Mouse (Mus musculus): ENCODE data around the gene Gm37240. TPM values are rescaled to one million over a fixed set of nuclear protein-coding genes. Genes with fewer than 3 reads are reported as not detected.

Gene Gm37240
- polyA plus RNA-seq, 1 experiment from 2014 or later: 10.8 TPM

DNA sequence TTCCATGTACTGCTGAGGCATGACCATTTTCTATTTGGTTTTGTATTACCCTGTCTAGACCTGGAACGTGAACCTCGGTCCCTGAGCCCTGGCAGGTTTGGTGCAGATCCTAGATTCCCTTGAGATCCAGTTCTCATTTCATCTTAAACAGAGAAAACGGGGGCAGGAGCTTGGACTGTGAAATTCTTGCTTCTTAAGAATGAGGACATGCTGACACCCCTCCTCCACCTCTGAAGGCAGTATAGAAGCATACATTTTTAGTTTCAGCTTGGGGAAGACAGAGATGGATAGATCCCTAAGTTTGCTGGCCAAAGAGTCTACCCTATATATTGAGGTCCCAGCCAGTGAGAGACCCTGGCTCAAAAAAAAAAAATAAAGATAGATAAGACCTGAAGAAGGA lies 742.9 kb downstream of the Gm37240 start:
- TF ChIP-seq CTCF (IDR thresholded peaks at IDR 0.05): no peak
- ChIA-PET CTCF (no interaction called here), POLR2A (interaction anchor here (1.1 kb wide), 1 partner anchor 10 kb away, joined by 3 read pairs; no protein-coding TSS in a partner anchor)
- DNase-seq (ENCODE audit: low read depth, low spot score) (no peak), ATAC-seq (no peak)
- peaks cover 39% of the 10 kb centered on the region for H3K27me3 ChIP-seq
- in situ Hi-C loops (cut with MboI; ENCODE audit: low pct_unique_long_range_greater_than_20kb): no loop called here

GRCm38 (mm10) chr3:85140488-85140887 lies 746.8 kb downstream of the Gm37240 start:
- in situ Hi-C loops (cut with MboI; ENCODE audit: low pct_unique_long_range_greater_than_20kb): no loop called here
- no peak for ATAC-seq
- no peak for DNase-seq (ENCODE audit: low read depth, low spot score)
- no peak for TF ChIP-seq CTCF (IDR thresholded peaks at IDR 0.05)
- ChIA-PET CTCF (no interaction called here), POLR2A (no interaction called here)
- peaks cover 26% of the 10 kb centered on the region for H3K27me3 ChIP-seq

DNA sequence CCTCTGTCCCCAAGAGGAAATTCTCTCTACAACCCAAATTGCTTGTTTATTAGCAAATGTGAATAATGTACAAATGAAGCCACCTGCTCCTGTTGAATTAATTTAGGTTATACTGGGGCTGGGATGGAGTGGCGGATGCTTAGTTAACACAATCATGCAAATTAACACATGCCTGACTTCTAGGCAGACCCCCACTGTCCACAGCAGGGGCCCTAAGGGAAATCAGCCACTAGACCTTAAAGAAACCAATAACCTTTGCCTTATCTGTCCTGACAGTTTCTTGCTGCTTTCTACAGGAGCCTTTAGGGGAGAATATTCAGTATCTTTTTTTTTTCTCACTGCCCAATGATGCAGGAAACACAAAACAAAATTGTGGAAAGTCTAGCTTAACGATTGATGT lies 748.9 kb downstream of the Gm37240 start:
- CTCF ChIA-PET: interaction anchor here (1.0 kb wide), 1 partner anchor 10 kb away, joined by 4 read pairs; no protein-coding TSS in a partner anchor
- TF ChIP-seq CTCF (IDR thresholded peaks at IDR 0.05): no peak
- ATAC-seq (no peak), DNase-seq (ENCODE audit: low read depth, low spot score) (no peak)
- H3K27me3 ChIP-seq: peaks cover 35% of the 10 kb centered on the region
- POLR2A ChIA-PET: no interaction called here
- in situ Hi-C loops (cut with MboI; ENCODE audit: low pct_unique_long_range_greater_than_20kb): no loop called here

DNA sequence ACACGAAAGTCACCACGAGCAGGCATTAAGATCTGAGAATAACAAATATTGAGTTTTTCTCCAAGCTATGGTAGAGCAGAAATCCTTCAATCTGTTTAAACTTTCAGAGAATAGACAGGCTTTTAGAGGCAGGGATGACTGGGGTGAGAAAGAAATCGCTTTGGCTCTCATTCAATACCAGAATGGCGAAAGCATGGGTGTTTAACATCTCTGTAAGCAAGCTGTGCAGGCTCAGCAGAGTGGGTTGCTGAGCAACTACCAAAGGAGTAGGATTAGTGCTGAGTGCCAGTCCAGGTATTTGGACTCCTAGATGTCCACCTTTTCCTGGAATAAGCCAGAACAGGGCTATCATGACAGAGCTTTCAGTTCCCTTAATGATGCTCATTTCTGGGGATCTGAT lies 753.8 kb downstream of the Gm37240 start:
- no peak for DNase-seq (ENCODE audit: low read depth, low spot score)
- ChIA-PET CTCF (interaction anchor here (1.1 kb wide), 1 partner anchor 19 kb away, joined by 3 read pairs; no protein-coding TSS in a partner anchor), POLR2A (interaction anchor here (1.3 kb wide), 1 partner anchor 11 kb away, joined by 3 read pairs; no protein-coding TSS in a partner anchor)
- ATAC-seq: no peak
- peaks cover 43% of the 10 kb centered on the region for H3K27me3 ChIP-seq
- no peak for TF ChIP-seq CTCF (IDR thresholded peaks at IDR 0.05)
- in situ Hi-C loops (cut with MboI; ENCODE audit: low pct_unique_long_range_greater_than_20kb): no loop called here

GRCm38 (mm10) chr3:85131878-85132277 lies 755.4 kb downstream of the Gm37240 start:
- H3K27me3 ChIP-seq: peaks cover 49% of the 10 kb centered on the region
- no peak for TF ChIP-seq CTCF (IDR thresholded peaks at IDR 0.05)
- ChIA-PET POLR2A (no interaction called here), CTCF (interaction anchor here (1.2 kb wide), 1 partner anchor 8 kb away, joined by 3 read pairs; no protein-coding TSS in a partner anchor)
- in situ Hi-C loops (cut with MboI; ENCODE audit: low pct_unique_long_range_greater_than_20kb): no loop called here
- ATAC-seq (no peak), DNase-seq (ENCODE audit: low read depth, low spot score) (no peak)

- in situ Hi-C loops (cut with MboI; ENCODE audit: low pct_unique_long_range_greater_than_20kb): no loop called here
- POLR2A ChIA-PET: no interaction called here
- no peak for ATAC-seq
- CTCF ChIA-PET: interaction anchor here (0.8 kb wide), 1 partner anchor 9 kb away, joined by 4 read pairs; no protein-coding TSS in a partner anchor
- TF ChIP-seq CTCF (IDR thresholded peaks at IDR 0.05): no peak
- H3K27me3 ChIP-seq: peaks cover 23% of the 10 kb centered on the region
- DNase-seq (ENCODE audit: low read depth, low spot score): no peak
Measured at GRCm38 (mm10) chr3:85128546-85128945, 758.8 kb downstream of the Gm37240 start.

- in situ Hi-C loops (cut with MboI; ENCODE audit: low pct_unique_long_range_greater_than_20kb): no loop called here
- no peak for TF ChIP-seq CTCF (IDR thresholded peaks at IDR 0.05)
- ATAC-seq (no peak), DNase-seq (ENCODE audit: low read depth, low spot score) (no peak)
- ChIA-PET POLR2A (no interaction called here), CTCF (no interaction called here)
- peaks cover 28% of the 10 kb centered on the region for H3K27me3 ChIP-seq
Measured at GRCm38 (mm10) chr3:85126970-85127369, 760.3 kb downstream of the Gm37240 start.

DNA sequence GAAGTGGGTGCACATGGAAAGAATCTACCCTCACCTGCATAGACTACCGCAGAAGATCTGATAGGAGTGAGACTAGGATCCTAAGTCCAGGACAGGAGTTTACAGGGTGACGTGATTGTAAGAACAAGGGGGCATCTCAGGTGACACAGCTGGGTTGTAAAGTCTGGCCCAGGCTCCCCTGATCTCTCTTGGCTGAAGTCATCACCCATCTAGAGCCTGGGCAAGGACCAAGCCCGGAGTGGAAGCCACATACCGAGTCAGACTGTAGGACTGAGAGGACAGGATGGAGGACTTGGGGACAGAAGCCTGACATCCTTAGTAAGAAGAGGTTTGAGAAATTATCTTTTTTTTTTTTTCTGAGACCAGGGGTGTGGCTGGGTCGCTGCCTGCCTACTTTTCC lies 761.8 kb downstream of the Gm37240 start:
- ATAC-seq: no peak
- no peak for DNase-seq (ENCODE audit: low read depth, low spot score)
- in situ Hi-C loops (cut with MboI; ENCODE audit: low pct_unique_long_range_greater_than_20kb): no loop called here
- no peak for TF ChIP-seq CTCF (IDR thresholded peaks at IDR 0.05)
- CTCF ChIA-PET: no interaction called here
- POLR2A ChIA-PET: no interaction called here
- H3K27me3 ChIP-seq: peaks cover 26% of the 10 kb centered on the region

GRCm38 (mm10) chr3:85124924-85125323 lies 762.4 kb downstream of the Gm37240 start:
- no peak for TF ChIP-seq CTCF (IDR thresholded peaks at IDR 0.05)
- H3K27me3 ChIP-seq: peaks cover 26% of the 10 kb centered on the region
- ATAC-seq: no peak
- in situ Hi-C loops (cut with MboI; ENCODE audit: low pct_unique_long_range_greater_than_20kb): no loop called here
- no peak for DNase-seq (ENCODE audit: low read depth, low spot score)
- POLR2A ChIA-PET: no interaction called here
- CTCF ChIA-PET: no interaction called here

DNA sequence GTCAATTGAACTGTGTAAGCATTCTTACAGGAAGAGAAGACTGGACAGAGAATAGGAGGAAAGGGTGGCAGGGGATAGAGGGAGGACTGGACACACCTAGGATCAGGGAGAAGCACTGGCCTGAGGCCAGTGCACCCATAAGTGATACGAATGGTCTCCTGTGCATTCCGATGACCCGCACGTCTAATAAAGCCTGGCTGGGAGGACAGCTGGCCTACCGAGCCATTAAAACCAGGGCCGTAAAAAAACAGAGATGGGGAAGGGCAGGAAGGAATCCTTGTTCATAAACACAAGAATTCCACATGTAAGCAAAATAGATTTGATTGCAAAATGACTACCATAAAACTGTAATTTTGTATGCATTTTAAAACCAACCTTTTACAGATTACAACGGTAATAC lies 762.9 kb downstream of the Gm37240 start:
- no peak for ATAC-seq
- H3K27me3 ChIP-seq: peaks cover 26% of the 10 kb centered on the region
- TF ChIP-seq CTCF (IDR thresholded peaks at IDR 0.05): no peak
- no peak for DNase-seq (ENCODE audit: low read depth, low spot score)
- in situ Hi-C loops (cut with MboI; ENCODE audit: low pct_unique_long_range_greater_than_20kb): no loop called here
- CTCF ChIA-PET: no interaction called here
- POLR2A ChIA-PET: no interaction called here

- POLR2A ChIA-PET: no interaction called here
- DNase-seq (ENCODE audit: low read depth, low spot score): no peak
Measured at GRCm38 (mm10) chr3:85117702-85118101, 769.6 kb downstream of the Gm37240 start.

GRCm38 (mm10) chr3:85117014-85117413 lies 770.3 kb downstream of the Gm37240 start:
- TF ChIP-seq CTCF (IDR thresholded peaks at IDR 0.05): no peak
- DNase-seq (ENCODE audit: low read depth, low spot score) (no peak), ATAC-seq (no peak)
- POLR2A ChIA-PET: no interaction called here
- H3K27me3 ChIP-seq: peaks cover 14% of the 10 kb centered on the region
- CTCF ChIA-PET: no interaction called here
- in situ Hi-C loops (cut with MboI; ENCODE audit: low pct_unique_long_range_greater_than_20kb): no loop called here

More at GRCm38 (mm10) chr3:85117702-85118101, 769.6 kb downstream of the Gm37240 start:
- no peak for TF ChIP-seq CTCF (IDR thresholded peaks at IDR 0.05)
- CTCF ChIA-PET: no interaction called here
- in situ Hi-C loops (cut with MboI; ENCODE audit: low pct_unique_long_range_greater_than_20kb): no loop called here
- no peak for ATAC-seq
- peaks cover 15% of the 10 kb centered on the region for H3K27me3 ChIP-seq

Data from Patski (cell line).